Mouse (Mus musculus): ENCODE results near the gene Col6a6.
A peak's percentile ranks its signal among the peaks of the same experiment; 100 is the strongest.
"Not testable (repeated sequence)": the region's sequence is repeated elsewhere in the genome, so short reads cannot be mapped to it uniquely, and the experiment has no call there.

The Col6a6 gene

DNA sequence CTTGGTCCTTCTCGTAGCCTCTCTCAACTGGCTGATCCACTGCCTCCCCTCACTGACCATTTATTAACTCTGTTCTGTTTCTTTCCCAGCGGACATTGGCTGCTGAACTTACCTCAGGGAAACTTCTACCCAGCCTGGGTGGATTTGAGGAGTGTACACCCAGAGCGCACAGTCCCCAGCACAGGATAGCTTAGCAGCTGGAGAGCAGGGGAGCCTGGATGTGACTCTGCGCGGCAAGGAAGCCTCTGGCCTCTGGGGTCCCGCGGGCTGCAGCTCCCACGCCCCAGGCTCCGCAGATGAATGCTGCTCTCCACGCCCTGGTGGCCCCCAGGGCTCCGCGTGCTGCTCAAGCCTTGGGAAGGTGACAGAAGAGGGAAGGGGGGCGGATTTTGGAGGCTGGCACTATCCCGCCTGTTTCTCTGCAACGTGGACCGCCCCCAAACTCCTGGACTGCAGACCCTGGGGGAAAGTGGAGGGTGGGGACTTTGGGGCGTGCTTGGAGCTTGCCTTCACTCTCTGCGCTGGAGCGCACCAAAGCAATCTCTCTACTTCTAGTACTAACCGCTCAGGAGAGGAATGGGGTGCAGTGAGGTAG is at the start of gene Col6a6:
Col6a6 (minus strand) TSS at position 370 of the 595 bp plus-strand sequence.
- peak; percentile 6 for DNase-seq (ENCODE audit: extremely low spot score)

GRCm38 (mm10) chr9:105876124-105876523 is 48.2 kb upstream of the Col6a6 start:
- DNase-seq (ENCODE audit: extremely low spot score): no peak

GRCm38 (mm10) chr9:105871643-105872042 is 43.7 kb upstream of the Col6a6 start:
- no peak for DNase-seq (ENCODE audit: extremely low spot score)

- DNase-seq (ENCODE audit: extremely low spot score): peak; percentile 70
These were observed 29.8 kb upstream of the Col6a6 start for GRCm38 (mm10) chr9:105857773-105858172.

DNA sequence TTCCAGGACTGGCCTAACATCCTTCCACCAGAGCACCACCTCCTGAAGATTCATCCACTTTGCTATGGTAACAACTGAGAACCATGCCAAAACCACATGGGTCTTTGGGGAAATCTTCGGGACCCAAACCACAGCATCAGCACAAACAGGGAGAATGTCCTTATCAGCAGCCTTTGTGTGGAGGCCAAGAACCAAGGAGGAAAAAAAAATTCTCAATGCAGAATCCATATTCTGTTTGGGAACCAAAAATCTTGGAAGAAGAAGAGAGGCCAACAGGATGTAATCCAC is 24.8 kb upstream of the Col6a6 start:
- no peak for DNase-seq (ENCODE audit: extremely low spot score)

DNA sequence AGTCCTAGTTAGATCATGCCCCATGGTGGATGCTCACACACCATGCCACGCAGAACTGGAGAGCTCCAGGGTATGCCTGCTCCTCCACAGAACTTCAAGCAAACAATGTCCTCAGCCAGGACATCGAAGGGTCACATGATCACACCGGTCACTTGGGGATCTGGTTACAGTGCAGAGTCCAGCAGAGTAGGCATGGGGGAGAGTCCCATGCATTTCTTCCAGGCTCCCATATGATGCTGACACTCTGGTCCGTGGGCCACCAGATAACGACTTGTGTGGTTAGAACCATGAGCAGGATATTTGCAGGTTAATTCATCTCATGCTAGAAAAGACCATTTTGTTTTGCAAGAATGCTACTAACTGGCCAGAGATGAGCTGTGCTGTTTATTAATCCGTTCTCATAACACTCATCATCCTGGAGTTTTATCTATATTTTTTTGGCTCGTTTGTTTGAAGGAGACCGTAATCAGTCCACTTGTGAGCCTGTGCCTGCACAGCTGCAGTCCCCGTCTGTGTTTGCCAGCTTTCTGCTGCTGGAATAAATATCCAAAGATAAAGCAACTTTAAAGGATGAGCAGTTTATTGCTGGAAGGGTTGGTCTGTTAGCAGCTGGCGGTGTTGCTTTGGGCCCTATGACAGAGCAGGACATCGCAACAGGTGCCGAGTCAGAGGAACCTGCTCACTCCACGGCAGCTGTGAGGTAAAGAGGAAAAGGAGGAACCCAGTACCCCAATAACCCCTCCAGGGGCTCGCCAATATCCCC is 24.2 kb upstream of the Col6a6 start:
- no peak for DNase-seq (ENCODE audit: extremely low spot score)

GRCm38 (mm10) chr9:105851011-105851410 is 23.1 kb upstream of the Col6a6 start:
- no peak for DNase-seq (ENCODE audit: extremely low spot score)

DNA sequence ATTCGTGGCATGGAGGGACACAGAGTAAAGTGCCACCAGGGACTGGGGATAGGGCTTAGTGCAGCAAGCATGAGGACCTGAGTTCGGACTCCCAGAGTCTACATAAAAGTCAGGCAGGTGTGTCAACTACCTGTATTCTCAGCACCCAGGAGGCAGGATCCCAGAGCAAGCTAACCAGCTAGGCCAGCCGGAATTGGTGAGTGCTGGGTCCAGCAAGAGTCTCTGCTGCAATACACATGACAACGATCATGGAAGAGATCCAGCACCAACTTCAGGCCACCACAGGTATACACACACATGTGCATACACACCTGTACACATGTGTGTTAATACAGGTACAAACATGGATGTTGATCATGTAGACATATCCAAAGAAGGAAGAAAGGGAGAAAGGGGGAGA is 20.4 kb upstream of the Col6a6 start:
- DNase-seq (ENCODE audit: extremely low spot score): no peak

GRCm38 (mm10) chr9:105847261-105847660 is 19.3 kb upstream of the Col6a6 start:
- no peak for DNase-seq (ENCODE audit: extremely low spot score)

GRCm38 (mm10) chr9:105841386-105841785 is 13.4 kb upstream of the Col6a6 start:
- not testable (repeated sequence) for DNase-seq (ENCODE audit: extremely low spot score)

DNA sequence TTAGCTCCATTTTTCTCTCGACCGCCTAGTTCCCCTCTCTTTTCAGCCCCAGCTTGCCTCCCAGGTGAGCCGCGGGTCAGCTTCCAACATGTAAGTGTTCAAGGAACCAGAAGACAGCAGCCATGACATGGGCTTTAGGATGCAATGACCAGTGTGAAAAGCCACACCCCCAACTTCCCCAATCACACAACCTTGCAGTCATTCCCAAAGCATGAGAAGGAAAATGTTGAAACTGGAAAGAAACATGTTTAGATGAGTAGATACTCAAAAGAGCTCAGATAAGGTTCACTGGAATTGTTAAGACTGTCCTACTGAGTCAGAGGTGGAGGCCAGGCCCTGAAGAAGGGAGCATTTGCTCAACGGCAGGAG is 11.2 kb upstream of the Col6a6 start:
- DNase-seq (ENCODE audit: extremely low spot score): no peak

- no peak for DNase-seq (ENCODE audit: extremely low spot score)
These were observed 10.6 kb upstream of the Col6a6 start for GRCm38 (mm10) chr9:105838396-105839146.

DNA sequence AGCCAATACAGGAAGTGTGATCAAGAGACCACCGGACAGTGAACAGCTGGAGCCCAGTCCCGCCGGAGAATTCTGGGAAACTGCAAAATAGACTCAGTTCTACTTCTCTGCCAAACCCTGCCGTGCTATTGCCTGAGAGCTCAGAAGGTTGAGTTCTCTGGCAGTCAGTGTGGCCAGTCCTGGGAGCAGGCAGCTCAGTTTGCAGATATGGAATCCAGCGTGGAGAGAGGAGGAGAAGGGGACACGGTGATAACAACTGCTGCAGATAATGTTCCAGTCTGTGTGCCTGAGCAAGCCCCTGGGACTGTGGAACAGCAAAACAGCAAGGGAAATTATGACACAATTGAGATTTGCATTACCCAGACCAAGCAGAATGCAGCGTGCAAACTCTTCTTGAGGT is 7.6 kb upstream of the Col6a6 start:
- no peak for DNase-seq (ENCODE audit: extremely low spot score)

GRCm38 (mm10) chr9:105834799-105835198 is 6.8 kb upstream of the Col6a6 start:
- DNase-seq (ENCODE audit: extremely low spot score): no peak

GRCm38 (mm10) chr9:105831291-105831690 is 3.3 kb upstream of the Col6a6 start:
- no peak for DNase-seq (ENCODE audit: extremely low spot score)

GRCm38 (mm10) chr9:105827076-105827647 is 798 bp downstream of the Col6a6 start:
- no peak for DNase-seq (ENCODE audit: extremely low spot score)

GRCm38 (mm10) chr9:105820711-105821110 is 7.2 kb downstream of the Col6a6 start:
- no peak for DNase-seq (ENCODE audit: extremely low spot score)

DNA sequence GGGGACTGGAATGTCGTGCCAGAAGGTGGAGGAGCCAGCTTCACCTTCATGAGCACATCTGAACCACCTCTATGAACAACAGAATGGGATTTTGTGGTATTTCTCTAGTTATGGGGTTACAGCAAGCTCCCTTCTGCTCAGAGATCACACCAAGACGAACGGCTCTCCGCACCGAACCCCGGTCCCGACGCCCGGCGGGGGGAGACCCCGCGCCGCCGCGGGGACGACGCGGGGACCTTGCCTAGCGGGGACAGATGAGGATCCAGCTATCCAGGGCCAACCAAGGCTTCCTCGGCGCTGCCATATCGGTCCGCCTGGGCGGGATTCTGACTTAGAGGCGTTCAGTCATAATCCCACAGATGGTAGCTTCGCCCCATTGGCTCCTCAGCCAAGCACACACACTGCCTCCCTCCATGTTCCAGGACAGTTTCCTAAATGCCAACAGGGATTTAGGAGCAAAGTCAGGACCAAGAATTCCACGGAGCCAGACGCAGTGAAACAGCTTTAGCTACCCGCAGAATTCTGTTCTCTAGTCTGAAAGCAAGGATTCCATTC is 8.7 kb downstream of the Col6a6 start:
- DNase-seq (ENCODE audit: extremely low spot score): no peak

GRCm38 (mm10) chr9:105814436-105814835 is 13.5 kb downstream of the Col6a6 start:
- no peak for DNase-seq (ENCODE audit: extremely low spot score)

DNA sequence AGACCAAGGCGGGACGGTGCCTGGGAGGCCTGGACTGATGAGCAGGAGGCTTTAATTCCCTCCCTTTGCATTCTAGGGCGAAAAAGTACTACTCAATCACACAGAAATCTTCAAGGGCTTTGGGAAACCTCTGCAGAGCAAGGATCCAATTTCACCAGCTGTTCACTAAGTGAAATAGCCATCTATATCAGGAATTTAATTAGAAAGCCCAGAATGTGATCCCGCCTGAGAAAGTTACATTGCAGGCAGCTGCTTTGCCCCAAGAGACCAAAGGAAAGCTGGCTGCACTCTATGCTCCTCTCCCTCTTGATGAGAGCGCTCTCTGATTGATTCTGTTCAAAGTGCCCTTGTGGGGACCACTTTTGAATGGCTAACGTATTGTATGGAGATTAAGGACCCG is 16.5 kb downstream of the Col6a6 start:
- no peak for DNase-seq (ENCODE audit: extremely low spot score)

GRCm38 (mm10) chr9:105808920-105809505 is 18.9 kb downstream of the Col6a6 start:
- DNase-seq (ENCODE audit: extremely low spot score): no peak

DNA sequence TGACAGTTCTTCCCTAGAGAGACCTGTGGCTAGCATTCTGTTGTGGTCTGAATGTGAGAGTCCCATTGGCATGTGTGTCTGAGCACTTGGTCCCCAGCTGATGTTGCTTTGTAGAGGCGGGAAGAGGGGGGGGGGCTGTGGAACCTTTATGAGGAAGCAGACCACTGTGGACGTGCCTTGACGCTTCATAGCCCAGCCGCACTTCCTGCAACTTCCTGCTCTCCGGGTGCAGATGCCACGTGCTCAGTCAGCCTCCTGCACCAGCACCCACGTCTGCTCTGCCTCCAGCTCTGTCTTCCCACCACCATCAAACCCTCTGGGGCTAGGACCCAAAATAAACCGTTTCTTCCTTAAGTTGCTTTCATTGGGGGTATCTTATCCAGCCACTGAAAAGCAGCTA is 24.5 kb downstream of the Col6a6 start:
- no peak for DNase-seq (ENCODE audit: extremely low spot score)

Measured in embryo, embryonic 9.5 days (tissue).